Mouse (Mus musculus) thymus, adult 18-20 months (tissue): ENCODE data around the gene Gzmf.
"Not testable (repeated sequence)": the region's sequence is repeated elsewhere in the genome, so short reads cannot be mapped to it uniquely, and the experiment has no call there.

ENCODE experiments used
- DNase-seq, 2 experiments: peaks; one replicate each; pipeline ENCODE4 v3.0.0; 2022; ENCODE audit warnings: mixed read lengths in 2 of 2

Gene Gzmf

DNA sequence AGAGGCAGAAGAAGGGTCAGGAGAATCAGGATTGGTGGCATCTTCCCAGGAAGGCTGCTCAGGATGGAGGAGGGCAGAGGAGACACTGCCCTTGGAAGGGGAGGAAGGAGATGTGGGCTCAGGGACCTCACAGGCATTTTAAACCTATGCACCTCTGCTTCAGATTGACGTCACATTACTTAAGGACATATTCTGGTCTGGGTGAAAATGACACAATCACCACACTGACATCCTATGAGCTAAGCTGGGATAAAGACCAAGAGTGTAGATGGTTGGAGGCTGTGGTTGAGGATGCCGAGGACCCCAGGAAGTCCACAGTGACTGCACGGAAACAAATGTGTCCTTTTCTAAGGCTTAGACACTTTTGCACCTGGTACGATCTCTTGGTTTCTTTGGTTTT lies at the start of gene Gzmf:
Gene Gzmf, minus strand, starts transcription at position 101 of the 400 bp plus-strand sequence.
- DNase-seq: no peak

GRCm38 (mm10) chr14:56240409-56240808 lies 29.2 kb upstream of the Gzmf start:
- no peak for DNase-seq

DNA sequence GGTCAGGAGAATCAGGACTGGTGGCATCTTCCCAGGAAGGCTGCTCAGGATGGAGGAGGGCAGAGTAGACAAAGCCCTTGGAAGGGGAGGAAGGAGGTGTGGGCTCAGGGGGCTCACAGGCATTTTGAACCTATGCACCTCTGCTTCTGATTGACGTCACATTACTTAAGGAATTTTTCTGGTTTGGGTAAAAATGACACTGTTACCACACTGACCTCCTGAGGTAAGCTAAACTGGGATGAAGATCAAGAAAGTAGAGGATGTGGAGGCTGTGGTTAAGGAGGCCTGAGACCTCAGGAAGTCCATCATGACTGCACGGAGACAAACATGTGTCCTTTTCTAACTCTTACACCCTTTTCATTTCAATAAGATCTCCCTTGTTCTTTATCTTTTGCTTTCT lies 23.3 kb upstream of the Gzmf start, which contains the start of gene Gzmc:
Gene Gzmc, minus strand, starts transcription at position 101 of the 400 bp plus-strand sequence.
- DNase-seq: no peak

GRCm38 (mm10) chr14:56205613-56206012 lies 5.6 kb downstream of the Gzmf start:
- no peak for DNase-seq

- DNase-seq: not testable (repeated sequence)
These were observed 6.2 kb downstream of the Gzmf start for GRCm38 (mm10) chr14:56205021-56205420.

DNA sequence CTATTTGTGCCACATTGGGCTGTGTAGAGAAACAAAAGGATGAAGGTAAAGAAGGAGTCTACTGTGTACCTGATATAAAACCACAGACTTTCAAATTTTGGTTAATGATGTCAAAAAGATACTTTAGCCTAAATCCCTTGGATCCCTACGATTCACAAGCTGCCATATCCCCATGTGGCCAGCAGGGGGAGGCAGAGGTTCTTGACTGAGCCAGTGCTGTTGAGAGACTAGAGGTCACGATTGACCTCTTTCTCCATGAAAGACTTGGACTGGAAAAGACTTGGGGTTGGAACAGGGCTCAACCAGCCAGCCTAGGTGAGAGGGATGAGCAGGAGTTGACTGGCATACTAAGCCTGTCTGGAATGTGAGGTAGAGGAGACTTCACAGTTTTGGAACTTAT lies 7.2 kb downstream of the Gzmf start:
- DNase-seq: peak in 1 of 2 experiments; percentile 22

- DNase-seq: no peak
These were observed 24.3 kb downstream of the Gzmf start for GRCm38 (mm10) chr14:56186946-56187345.

DNA sequence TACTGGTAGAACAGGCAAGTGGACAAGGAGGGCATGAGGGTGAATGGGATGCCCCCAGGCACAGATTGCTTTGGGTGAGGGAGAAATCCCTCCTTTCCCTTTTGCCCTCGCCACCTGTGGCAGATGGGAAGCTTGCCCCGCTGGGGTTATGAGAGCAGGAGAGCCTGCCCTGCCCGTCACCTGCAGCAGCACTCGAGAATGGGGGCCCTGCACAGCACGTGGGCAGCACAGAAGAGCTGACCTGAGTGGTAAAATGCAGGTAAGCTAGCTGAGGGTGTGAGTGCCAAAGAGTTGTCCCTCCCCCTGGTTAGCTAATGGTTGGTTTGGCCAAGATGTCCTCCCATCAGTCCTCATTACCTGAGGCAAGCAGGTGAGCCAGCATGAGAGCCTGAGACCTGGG lies 24.7 kb downstream of the Gzmf start:
- no peak for DNase-seq

DNA sequence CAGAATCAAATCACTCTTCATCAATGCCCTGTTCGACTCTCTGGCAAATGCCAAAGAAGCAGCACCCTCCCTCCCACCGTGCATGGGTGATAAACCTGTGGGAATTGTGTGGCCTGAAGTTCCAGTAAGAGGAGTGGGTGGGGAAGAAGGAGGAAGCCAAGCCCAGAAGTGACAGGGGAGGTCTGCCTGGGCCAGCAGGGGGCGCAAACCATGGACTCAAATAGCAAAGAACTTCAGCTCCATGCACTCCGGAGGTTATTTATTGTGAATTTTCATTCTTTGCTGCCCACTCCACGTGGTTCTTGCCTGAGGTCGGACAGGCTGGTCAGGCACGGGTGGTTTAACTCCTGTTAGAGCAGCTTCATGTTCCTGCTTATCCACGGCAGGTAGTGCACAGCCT lies 33.6 kb downstream of the Gzmf start:
- DNase-seq: peak in 1 of 2 experiments; percentile 7

DNA sequence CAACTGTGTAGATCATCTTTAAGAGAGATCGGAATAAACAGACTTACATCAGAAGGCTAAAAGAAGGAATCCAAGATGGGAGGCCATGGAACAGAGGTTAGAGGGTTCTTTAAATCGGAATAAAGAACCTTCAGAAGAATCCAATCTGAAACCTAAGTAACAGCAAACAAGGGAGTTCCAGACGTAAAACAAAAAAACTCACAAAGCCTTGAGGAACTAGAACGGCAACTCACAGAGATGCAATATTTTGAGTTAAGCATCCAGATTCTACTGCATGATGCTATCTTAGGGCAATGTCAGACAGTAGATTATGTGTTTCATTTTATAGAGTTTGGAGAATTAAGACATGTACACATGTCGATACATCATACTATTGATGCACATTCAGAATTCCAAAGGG lies 36.7 kb downstream of the Gzmf start, which contains the start of gene Gzmn:
Gene Gzmn, minus strand, starts transcription at position 101 of the 400 bp plus-strand sequence.
- DNase-seq: no peak

DNA sequence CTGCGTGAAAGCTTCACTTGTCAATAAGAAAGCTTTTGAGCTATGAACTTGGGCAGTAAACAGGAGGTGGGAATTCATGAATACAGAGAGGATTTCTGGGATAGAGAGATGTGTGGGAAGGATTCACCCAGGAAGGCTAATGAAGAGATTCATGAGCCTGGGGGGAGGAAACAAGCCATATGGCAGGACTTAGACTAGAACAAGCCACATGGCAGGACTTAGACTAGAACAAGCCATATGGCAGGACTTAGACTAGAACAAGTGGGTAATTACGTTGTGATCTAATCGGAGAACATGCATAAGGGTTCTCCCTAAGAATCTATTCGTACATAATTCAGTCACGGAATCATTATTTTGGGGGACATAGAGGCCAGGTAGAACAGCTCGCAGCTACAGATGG lies 37.8 kb downstream of the Gzmf start:
- no peak for DNase-seq

- DNase-seq: no peak
These were observed 38.5 kb downstream of the Gzmf start for GRCm38 (mm10) chr14:56172744-56173143.

DNA sequence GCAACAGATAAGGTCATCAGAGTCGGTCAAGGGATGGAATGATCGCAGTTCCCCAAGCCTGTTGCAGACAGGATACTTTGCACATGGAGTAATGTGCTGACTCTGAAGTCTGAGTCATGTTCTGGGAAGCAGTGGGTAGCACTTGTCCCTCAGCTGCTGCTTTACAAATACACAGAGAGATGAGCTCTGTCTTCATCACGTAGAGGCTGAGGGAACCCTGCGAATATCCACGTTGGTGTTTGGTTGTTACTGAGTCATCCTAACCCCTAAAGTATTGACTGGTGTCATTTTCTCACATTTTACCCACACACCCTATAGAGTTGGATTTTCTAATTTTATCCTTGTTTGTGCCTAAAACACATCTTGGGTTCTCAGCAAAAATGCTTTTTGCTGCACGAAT lies 43.2 kb downstream of the Gzmf start:
- DNase-seq: no peak

GRCm38 (mm10) chr14:56162109-56162508 lies 49.1 kb downstream of the Gzmf start:
- DNase-seq: no peak

DNA sequence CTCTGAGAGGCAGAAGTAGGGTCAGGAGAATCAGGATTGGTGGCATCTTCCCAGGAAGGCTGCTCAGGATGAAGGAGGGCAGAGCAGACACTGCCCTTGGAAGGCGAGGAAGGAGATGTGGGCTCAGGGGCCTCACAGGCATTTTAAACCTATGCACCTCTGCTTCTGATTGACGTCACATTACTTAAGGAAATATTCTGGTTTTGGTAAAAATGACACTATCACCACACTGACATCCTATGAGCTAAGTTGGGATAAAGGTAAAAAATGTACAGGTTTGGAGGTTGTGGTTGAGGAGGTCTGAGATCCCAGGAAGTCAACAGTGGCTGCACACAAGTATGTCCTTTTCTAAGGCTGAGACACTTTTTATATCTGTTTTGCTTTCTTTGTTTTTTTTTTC lies 51.7 kb downstream of the Gzmf start, which contains the start of gene Gzmg:
Gene Gzmg, minus strand, starts transcription at position 101 of the 400 bp plus-strand sequence.
- DNase-seq: not testable (repeated sequence)

- DNase-seq: no peak
These were observed 55.9 kb downstream of the Gzmf start for GRCm38 (mm10) chr14:56155340-56155739.
